Mouse (Mus musculus): ENCODE measurements around the gene Tff2.

- TF ChIP-seq CTCF (IDR thresholded peaks at IDR 0.05; ENCODE audit: insufficient read depth, low read length) = no peak
- TF ChIP-seq POLR2A (IDR thresholded peaks at IDR 0.05; ENCODE audit: borderline replicate concordance, extremely low read depth, low read depth, low read length) = no peak
Measured at GRCm38 (mm10) chr17:31169796-31170195, 25.7 kb upstream of the Tff2 start.
